Mouse (Mus musculus) frontal cortex, postnatal 36 days (tissue): ENCODE measurements around the gene Smok2a.
"Not testable (repeated sequence)": the region's sequence is repeated elsewhere in the genome, so short reads cannot be mapped to it uniquely, and the experiment has no call there.

Experiments
- DNase-seq, 2 experiments: peaks; one replicate each; pipeline ENCODE4 v3.0.0; 2022; ENCODE audit warnings: low spot score in 2 of 2

Smok2a gene

GRCm38 (mm10) chr17:13214169-13214568, 6.8 kb upstream of the Smok2a start:
- DNase-seq: no peak

- peak in 1 of 2 experiments; percentile 23 for DNase-seq
These were observed 5.4 kb upstream of the Smok2a start for GRCm38 (mm10) chr17:13215595-13215994.

- not testable (repeated sequence) for DNase-seq
These were observed 933 bp downstream of the Smok2a start for GRCm38 (mm10) chr17:13221921-13222320.

GRCm38 (mm10) chr17:13229957-13230356, 9.0 kb downstream of the Smok2a start, which contains the start of gene Smok2b:
Gene Smok2b, plus strand, starts transcription at chr17:13230257.
- not testable (repeated sequence) for DNase-seq

GRCm38 (mm10) chr17:13239461-13239860, 18.5 kb downstream of the Smok2a start:
- not testable (repeated sequence) for DNase-seq

GRCm38 (mm10) chr17:13240807-13241727, 20.1 kb downstream of the Smok2a start:
- not testable (repeated sequence) for DNase-seq

GRCm38 (mm10) chr17:13254786-13255185, 33.8 kb downstream of the Smok2a start:
- DNase-seq: not testable (repeated sequence)
